Mouse (Mus musculus): Measurements from ENCODE around the gene Bpifb6. TPM values are rescaled to one million over a fixed set of nuclear protein-coding genes. Genes with fewer than 3 reads are reported as not detected.

The Bpifb6 gene
- not detected in 2 replicates for polyA plus RNA-seq (2014; fragmentation: Nextera tagmentation; extraction: Ambion mirVana)

DNA sequence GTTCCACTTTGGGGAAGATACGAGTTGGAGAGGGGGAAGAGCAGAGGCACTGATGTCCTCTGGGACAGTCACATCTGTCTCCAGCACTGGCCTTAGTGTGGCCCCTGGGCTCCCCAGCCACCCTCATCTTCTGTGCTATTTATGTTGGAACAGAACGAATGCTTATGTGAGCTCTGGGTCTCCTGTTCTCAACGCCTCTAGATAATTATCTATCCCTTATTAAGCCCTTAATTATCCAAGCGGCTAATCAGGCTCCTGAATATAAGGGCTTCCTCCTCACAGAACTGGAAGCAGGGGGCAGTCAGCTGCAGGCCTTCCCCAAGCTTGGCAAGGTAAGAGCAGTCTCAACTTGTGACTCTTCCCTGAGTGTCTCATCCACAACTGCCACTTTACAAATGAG is at the start of gene Bpifb6:
Gene Bpifb6 (plus strand): TSS at position 301 of the 400 bp plus-strand sequence.
- H3K9ac ChIP-seq (ENCODE audit: low read length), result no peak within 1 kb of the TSS
- no peaks in the 10 kb centered on the region for H3K9me3 ChIP-seq (ENCODE audit: control insufficient read depth, low read length)
- ATAC-seq (replicated peaks; ENCODE audit: low FRiP score, low TSS enrichment, low read depth) (no peak), DNase-seq (ENCODE audit: low spot score) (no peak)
- no peaks in the 10 kb centered on the region for H3K36me3 ChIP-seq (ENCODE audit: control insufficient read depth, insufficient read depth, low read length)
- H3K27ac ChIP-seq (ENCODE audit: low read depth), result no peak within 1 kb of the TSS
- no peak within 1 kb of the TSS for H3K4me3 ChIP-seq (ENCODE audit: low read depth, low read length)
- H3K27me3 ChIP-seq (replicated peaks; ENCODE audit: control insufficient read depth, insufficient read depth, low read length), result no peaks in the 10 kb centered on the region
- no peak within 1 kb of the TSS for H3K4me2 ChIP-seq (ENCODE audit: low read length)
- WGBS, result 76% methylated on average over 4 of the region's 4 CpGs
- H3K4me1 ChIP-seq (replicated peaks; ENCODE audit: control insufficient read depth, insufficient read depth, low read length), result no peaks in the 10 kb centered on the region

DNA sequence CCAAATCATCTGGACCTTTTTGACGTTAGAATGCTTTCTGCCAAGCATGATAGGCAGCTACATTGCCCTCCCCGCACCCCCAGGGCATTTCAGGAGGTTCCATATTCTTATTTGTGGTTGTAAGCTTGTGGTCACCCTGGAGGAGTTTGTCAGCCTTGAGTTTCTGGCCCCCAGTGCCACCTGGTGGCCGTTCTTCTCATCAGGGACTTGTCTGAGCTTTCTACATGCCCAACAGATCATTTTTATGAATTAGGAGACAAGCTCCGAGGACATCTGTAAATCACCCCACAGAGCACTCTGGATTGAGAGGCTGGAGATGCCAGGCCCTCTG is 49.2 kb upstream of the Bpifb6 start:
- H3K4me1 ChIP-seq (replicated peaks; ENCODE audit: control insufficient read depth, insufficient read depth, low read length), result no peaks in the 10 kb centered on the region
- H3K9ac ChIP-seq (ENCODE audit: low read length), result no peak overlapping the region
- ATAC-seq (replicated peaks; ENCODE audit: low FRiP score, low TSS enrichment, low read depth), result no peak
- H3K9me3 ChIP-seq (ENCODE audit: control insufficient read depth, low read length), result no peaks in the 10 kb centered on the region; the same call in none of the 2 replicates
- H3K36me3 ChIP-seq (ENCODE audit: control insufficient read depth, insufficient read depth, low read length), result no peaks in the 10 kb centered on the region
- peak; percentile 61 for DNase-seq (ENCODE audit: low spot score)
- H3K27me3 ChIP-seq (replicated peaks; ENCODE audit: control insufficient read depth, insufficient read depth, low read length), result no peaks in the 10 kb centered on the region
- H3K27ac ChIP-seq (ENCODE audit: low read depth), result no peak overlapping the region
- H3K4me2 ChIP-seq (ENCODE audit: low read length), result no peak overlapping the region
- H3K4me3 ChIP-seq (ENCODE audit: low read depth, low read length), result no peak overlapping the region
- 47% methylated on average over 4 of the region's 4 CpGs for WGBS

GRCm38 (mm10) chr2:153853544-153853943 is 46.6 kb upstream of the Bpifb6 start:
- H3K9me3 ChIP-seq (ENCODE audit: control insufficient read depth, low read length), result no peaks in the 10 kb centered on the region; the same call in none of the 2 replicates
- no peaks in the 10 kb centered on the region for H3K27me3 ChIP-seq (replicated peaks; ENCODE audit: control insufficient read depth, insufficient read depth, low read length)
- WGBS, result 23% methylated on average over 5 of the region's 5 CpGs
- no peak for DNase-seq (ENCODE audit: low spot score)
- H3K4me1 ChIP-seq (replicated peaks; ENCODE audit: control insufficient read depth, insufficient read depth, low read length), result no peaks in the 10 kb centered on the region
- no peak overlapping the region for H3K27ac ChIP-seq (ENCODE audit: low read depth)
- H3K4me3 ChIP-seq (ENCODE audit: low read depth, low read length), result no peak overlapping the region
- no peak overlapping the region for H3K9ac ChIP-seq (ENCODE audit: low read length)
- no peak overlapping the region for H3K4me2 ChIP-seq (ENCODE audit: low read length)
- H3K36me3 ChIP-seq (ENCODE audit: control insufficient read depth, insufficient read depth, low read length), result no peaks in the 10 kb centered on the region
- no peak for ATAC-seq (replicated peaks; ENCODE audit: low FRiP score, low TSS enrichment, low read depth)

GRCm38 (mm10) chr2:153859581-153859980 is 40.6 kb upstream of the Bpifb6 start:
- Histone ChIP-seq H3K27me3 (replicated peaks; ENCODE audit: control insufficient read depth, insufficient read depth, low read length) (no peaks in the 10 kb centered on the region), H3K9ac (ENCODE audit: low read length) (no peak overlapping the region), H3K4me2 (ENCODE audit: low read length) (no peak overlapping the region), H3K4me1 (replicated peaks; ENCODE audit: control insufficient read depth, insufficient read depth, low read length) (no peaks in the 10 kb centered on the region), H3K9me3 (ENCODE audit: control insufficient read depth, low read length) (no peaks in the 10 kb centered on the region), H3K4me3 (ENCODE audit: low read depth, low read length) (no peak overlapping the region), H3K36me3 (ENCODE audit: control insufficient read depth, insufficient read depth, low read length) (no peaks in the 10 kb centered on the region), H3K27ac (ENCODE audit: low read depth) (no peak overlapping the region)
- 80% methylated on average over 2 of the region's 2 CpGs for WGBS
- DNase-seq (ENCODE audit: low spot score), result no peak
- ATAC-seq (replicated peaks; ENCODE audit: low FRiP score, low TSS enrichment, low read depth), result no peak

- no peak overlapping the region for H3K27ac ChIP-seq (ENCODE audit: low read depth)
- no peaks in the 10 kb centered on the region for H3K27me3 ChIP-seq (replicated peaks; ENCODE audit: control insufficient read depth, insufficient read depth, low read length)
- H3K36me3 ChIP-seq (ENCODE audit: control insufficient read depth, insufficient read depth, low read length), result no peaks in the 10 kb centered on the region
- no peak for DNase-seq (ENCODE audit: low spot score)
- no peaks in the 10 kb centered on the region for H3K4me1 ChIP-seq (replicated peaks; ENCODE audit: control insufficient read depth, insufficient read depth, low read length)
- ATAC-seq (replicated peaks; ENCODE audit: low FRiP score, low TSS enrichment, low read depth), result no peak
- whole genome bisulfite sequencing, result 89% methylated on average over 11 of the region's 11 CpGs
- no peaks in the 10 kb centered on the region for H3K9me3 ChIP-seq (ENCODE audit: control insufficient read depth, low read length)
- H3K4me3 ChIP-seq (ENCODE audit: low read depth, low read length), result no peak overlapping the region
- no peak overlapping the region for H3K4me2 ChIP-seq (ENCODE audit: low read length)
- H3K9ac ChIP-seq (ENCODE audit: low read length), result no peak overlapping the region
Observed at GRCm38 (mm10) chr2:153860315-153860714, 39.9 kb upstream of the Bpifb6 start.

- Histone ChIP-seq H3K27me3 (replicated peaks; ENCODE audit: control insufficient read depth, insufficient read depth, low read length) (no peaks in the 10 kb centered on the region), H3K9me3 (ENCODE audit: control insufficient read depth, low read length) (no peaks in the 10 kb centered on the region), H3K36me3 (ENCODE audit: control insufficient read depth, insufficient read depth, low read length) (no peaks in the 10 kb centered on the region), H3K4me2 (ENCODE audit: low read length) (no peak overlapping the region), H3K4me3 (ENCODE audit: low read depth, low read length) (no peak overlapping the region), H3K9ac (ENCODE audit: low read length) (no peak overlapping the region), H3K27ac (ENCODE audit: low read depth) (no peak overlapping the region), H3K4me1 (replicated peaks; ENCODE audit: control insufficient read depth, insufficient read depth, low read length) (no peaks in the 10 kb centered on the region)
- no peak for DNase-seq (ENCODE audit: low spot score)
- WGBS, result 39% methylated on average over 3 of the region's 3 CpGs
- ATAC-seq (replicated peaks; ENCODE audit: low FRiP score, low TSS enrichment, low read depth), result no peak
Observed at GRCm38 (mm10) chr2:153860715-153861114, 39.5 kb upstream of the Bpifb6 start.

DNA sequence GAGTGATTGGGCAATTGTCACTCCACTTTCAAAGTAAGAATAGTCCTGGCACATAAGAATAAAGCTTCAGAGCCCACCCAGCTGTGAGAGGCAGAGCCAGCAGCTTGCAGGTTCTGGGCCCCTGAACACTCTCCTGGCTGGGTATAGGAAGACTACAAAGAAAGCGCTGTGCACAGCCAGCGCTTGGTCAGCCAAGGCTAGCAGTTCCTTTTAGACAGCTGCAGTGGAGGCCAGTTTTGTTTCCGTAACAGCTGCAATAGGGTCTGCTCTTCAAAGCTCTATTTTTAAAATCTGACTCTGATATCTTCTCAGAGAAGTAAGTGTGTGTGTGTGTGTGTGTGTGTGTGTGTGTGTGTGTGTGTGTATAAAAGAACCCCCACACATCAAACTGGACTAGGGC is 38.2 kb upstream of the Bpifb6 start:
- no peak for ATAC-seq (replicated peaks; ENCODE audit: low FRiP score, low TSS enrichment, low read depth)
- 78% methylated on average over 3 of the region's 3 CpGs for WGBS
- H3K9ac ChIP-seq (ENCODE audit: low read length), result no peak overlapping the region
- no peaks in the 10 kb centered on the region for H3K4me1 ChIP-seq (replicated peaks; ENCODE audit: control insufficient read depth, insufficient read depth, low read length)
- no peak for DNase-seq (ENCODE audit: low spot score)
- no peak overlapping the region for H3K4me3 ChIP-seq (ENCODE audit: low read depth, low read length)
- H3K4me2 ChIP-seq (ENCODE audit: low read length), result no peak overlapping the region
- H3K9me3 ChIP-seq (ENCODE audit: control insufficient read depth, low read length), result no peaks in the 10 kb centered on the region
- H3K27me3 ChIP-seq (replicated peaks; ENCODE audit: control insufficient read depth, insufficient read depth, low read length), result no peaks in the 10 kb centered on the region
- H3K27ac ChIP-seq (ENCODE audit: low read depth), result no peak overlapping the region
- no peaks in the 10 kb centered on the region for H3K36me3 ChIP-seq (ENCODE audit: control insufficient read depth, insufficient read depth, low read length)

- no peaks in the 10 kb centered on the region for H3K36me3 ChIP-seq (ENCODE audit: control insufficient read depth, insufficient read depth, low read length)
- no peak within 1 kb of the TSS for H3K27ac ChIP-seq (ENCODE audit: low read depth)
- 87% methylated on average over 4 of the region's 4 CpGs for WGBS
- ATAC-seq (replicated peaks; ENCODE audit: low FRiP score, low TSS enrichment, low read depth) (no peak), DNase-seq (ENCODE audit: low spot score) (no peak)
- H3K9me3 ChIP-seq (ENCODE audit: control insufficient read depth, low read length), result no peaks in the 10 kb centered on the region
- H3K27me3 ChIP-seq (replicated peaks; ENCODE audit: control insufficient read depth, insufficient read depth, low read length), result no peaks in the 10 kb centered on the region
- no peaks in the 10 kb centered on the region for H3K4me1 ChIP-seq (replicated peaks; ENCODE audit: control insufficient read depth, insufficient read depth, low read length)
- H3K4me3 ChIP-seq (ENCODE audit: low read depth, low read length), result no peak within 1 kb of the TSS
- H3K4me2 ChIP-seq (ENCODE audit: low read length), result no peak within 1 kb of the TSS
- no peak within 1 kb of the TSS for H3K9ac ChIP-seq (ENCODE audit: low read length)
Observed at GRCm38 (mm10) chr2:153870984-153871383, 29.2 kb upstream of the Bpifb6 start, which contains the start of gene Sun5. Gene Sun5, minus strand, starts transcription at chr2:153871084.

DNA sequence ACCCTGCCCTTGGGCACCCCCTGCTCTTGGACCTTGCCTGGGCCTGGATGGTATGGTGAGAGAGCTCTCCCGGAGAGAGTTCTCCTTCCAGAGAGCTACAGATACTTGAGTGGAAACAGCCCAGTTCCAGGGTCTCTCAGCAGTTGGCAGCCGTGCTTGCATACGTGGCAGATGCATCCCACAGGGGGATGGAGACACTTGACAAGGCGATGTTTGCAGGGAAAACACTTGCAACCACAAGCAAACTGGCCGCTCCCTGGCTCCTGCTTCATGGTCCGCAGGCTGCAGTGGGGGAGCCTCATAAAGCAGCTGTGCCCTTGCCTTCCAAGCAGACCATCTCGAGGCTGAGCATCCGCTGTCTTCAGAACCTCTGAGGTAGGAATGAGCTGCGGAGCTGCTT is 25.4 kb upstream of the Bpifb6 start, which contains the start of gene Bpifb2:
Gene Bpifb2 (plus strand): TSS at position 301 of the 400 bp plus-strand sequence.
- Histone ChIP-seq H3K4me1 (replicated peaks; ENCODE audit: control insufficient read depth, insufficient read depth, low read length) (no peaks in the 10 kb centered on the region), H3K27me3 (replicated peaks; ENCODE audit: control insufficient read depth, insufficient read depth, low read length) (no peaks in the 10 kb centered on the region), H3K27ac (ENCODE audit: low read depth) (no peak within 1 kb of the TSS), H3K9me3 (ENCODE audit: control insufficient read depth, low read length) (no peaks in the 10 kb centered on the region), H3K36me3 (ENCODE audit: control insufficient read depth, insufficient read depth, low read length) (no peaks in the 10 kb centered on the region), H3K4me3 (ENCODE audit: low read depth, low read length) (no peak within 1 kb of the TSS), H3K9ac (ENCODE audit: low read length) (no peak within 1 kb of the TSS), H3K4me2 (ENCODE audit: low read length) (no peak within 1 kb of the TSS)
- DNase-seq (ENCODE audit: low spot score) (no peak), ATAC-seq (replicated peaks; ENCODE audit: low FRiP score, low TSS enrichment, low read depth) (no peak)
- WGBS, result 69% methylated on average over 9 of the region's 9 CpGs
